Mouse (Mus musculus) Patski (cell line): ENCODE measurements around the gene Twist2. TPM values are rescaled to one million over a fixed set of nuclear protein-coding genes. Genes with fewer than 3 reads are reported as not detected.

Source experiments
- ATAC-seq: fragments of 100-300 bp; one replicate; pipeline ENCODE4 v1.8.0; 2021
- CTCF ChIA-PET: fragments of 350-600 bp; sonication (Branson Sonifier 250); formaldehyde crosslinking; loops from one replicate; lab custom pipeline; 2022; ENCODE audit warnings: inconsistent platforms; lab: Charles Lee
- POLR2A ChIA-PET: fragments of 350-600 bp; sonication (Branson Sonifier 250); formaldehyde crosslinking; loops from one replicate; lab custom pipeline; 2022; ENCODE audit warnings: antibody characterized with exemption, inconsistent platforms; lab: Charles Lee
- DNase-seq: peaks from one replicate; pipeline ENCODE4 v3.0.0-alpha.2; 2011; ENCODE audit warnings: low read depth, low spot score
- H3K27me3 ChIP-seq: fragments of 371-371 bp; one replicate; pipeline ENCODE4 v1.5.1; 2021
- CTCF ChIP-seq: fragments of 100-300 bp; IDR thresholded peaks from one replicate; pipeline ENCODE4 v1.5.1; 2021
- in situ Hi-C: fragments of 300-500 bp; cut with MboI; formaldehyde crosslinking; loops from 3 replicates; pipeline ENCODE4 v1.11.1; 2018; ENCODE audit warnings: low pct_unique_long_range_greater_than_20kb, mixed read lengths
- polyA plus RNA-seq: library from polyadenylated mRNA; unstranded; gene quantifications from one replicate; pipeline ENCODE4 v1.2.3, GENCODE M21; 2021

Twist2 gene
- polyA plus RNA-seq, 1 experiment from 2014 or later = 4.1 TPM

DNA sequence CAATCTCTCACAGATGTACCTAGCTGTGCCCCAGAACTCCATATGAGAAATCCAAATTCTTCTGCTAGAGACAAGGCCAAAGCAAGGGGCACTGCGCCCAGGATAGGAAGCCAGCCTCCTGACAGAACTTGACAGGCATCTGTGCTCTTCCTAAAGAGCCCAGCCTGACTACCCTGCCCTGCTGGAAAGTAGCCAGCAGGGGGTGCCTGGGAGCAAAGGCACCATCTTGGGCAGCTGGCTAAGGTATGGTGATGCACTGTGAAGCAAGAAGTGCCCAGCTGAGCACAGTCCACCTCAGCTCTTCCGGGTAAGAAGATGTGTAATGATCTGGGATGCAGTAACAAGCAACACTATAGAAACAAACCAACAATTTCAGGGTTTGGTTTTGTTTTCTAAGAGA is 95.8 kb downstream of the Twist2 start:
- peaks cover 13% of the 10 kb centered on the region for H3K27me3 ChIP-seq
- in situ Hi-C loops = no loop called here
- POLR2A ChIA-PET = no interaction called here
- no peak for TF ChIP-seq CTCF
- CTCF ChIA-PET = no interaction called here
- ATAC-seq = no peak
- no peak for DNase-seq
